Mouse (Mus musculus): ENCODE measurements around the gene Bfsp1. TPM values are rescaled to one million over a fixed set of nuclear protein-coding genes. Genes with fewer than 3 reads are reported as not detected.
A peak's percentile ranks its signal among the peaks of the same experiment; 100 is the strongest.

Gene Bfsp1
- polyA plus RNA-seq (2012; rRNA removed): 1.3 and 1.5 TPM in 2 replicates

DNA sequence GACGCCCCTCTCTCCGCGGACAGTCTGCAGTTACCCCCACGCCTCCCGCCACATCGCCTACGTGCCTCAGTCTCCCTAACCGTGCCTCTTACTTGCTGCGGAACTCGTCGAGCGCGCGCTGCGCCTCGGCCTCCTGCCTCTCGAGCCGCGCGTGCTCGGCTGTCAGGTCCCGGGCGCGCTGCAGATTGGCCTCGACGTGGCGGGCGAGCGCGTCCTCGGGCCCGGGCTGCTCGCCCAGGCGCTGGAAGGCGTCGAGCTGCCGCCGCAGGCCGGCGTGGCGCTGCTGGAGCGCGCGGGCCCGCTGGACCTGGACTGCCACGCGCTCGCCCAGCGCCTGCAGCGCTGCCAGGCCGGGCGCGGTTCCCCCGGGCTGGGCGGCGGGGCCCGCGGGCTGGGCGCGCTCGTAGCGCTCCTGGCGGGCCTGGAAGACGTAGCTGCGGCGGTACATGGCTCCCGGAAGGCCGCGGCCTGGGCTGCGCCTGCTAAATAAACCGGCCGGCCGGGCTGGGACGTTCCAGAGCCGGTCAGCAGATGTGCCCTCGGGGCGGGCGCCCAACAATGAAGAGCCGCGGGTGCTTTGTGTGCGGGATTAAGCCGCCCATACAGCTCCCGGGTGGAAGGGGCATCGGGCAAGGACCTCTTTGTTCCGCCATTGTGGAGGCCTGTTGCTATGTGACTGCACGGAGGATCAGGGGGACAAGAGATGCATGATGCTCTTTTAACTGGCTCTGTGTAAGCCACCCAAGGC lies at the start of gene Bfsp1:
TSS of gene Bfsp1 (minus strand) at position 690 of the 748 bp plus-strand sequence.
- TF ChIP-seq POLR2A (IDR thresholded peaks at IDR 0.05; ENCODE audit: borderline replicate concordance, extremely low read depth, low read depth, low read length): no peak
- no peak for TF ChIP-seq CTCF (IDR thresholded peaks at IDR 0.05; ENCODE audit: insufficient read depth, low read length)
- Histone ChIP-seq H3K4me3 (replicated peaks; ENCODE audit: extremely low read depth, low read depth, low read length) (peak within 1 kb of the TSS; percentile 13), H3K4me1 (ENCODE audit: control insufficient read depth, insufficient read depth, low read length) (peaks cover 4% of the 10 kb centered on the region; the same call in 1 of the 2 replicates)
- 5% methylated on average over 86 of the region's 86 CpGs for WGBS
- DNase-seq: peak; percentile 45

DNA sequence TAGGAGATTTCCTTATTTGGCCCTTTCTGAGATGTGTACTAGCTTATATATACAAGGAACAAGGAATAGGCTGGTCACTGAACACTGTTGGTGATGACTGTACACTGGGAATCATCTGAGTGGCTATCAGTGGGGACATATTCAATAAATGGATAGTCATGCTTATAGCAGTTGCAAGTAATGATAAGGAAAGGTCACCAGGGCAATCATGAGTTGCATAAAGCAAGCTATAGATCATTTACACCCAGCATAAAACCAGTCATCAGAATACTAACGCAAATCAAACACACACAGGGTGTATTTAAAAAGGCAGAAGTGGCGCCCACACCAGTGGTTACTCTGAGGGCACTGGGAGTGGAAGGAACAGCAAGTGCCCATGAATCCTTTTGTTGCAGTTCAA lies 49.2 kb upstream of the Bfsp1 start:
- DNase-seq: no peak
- TF ChIP-seq POLR2A (IDR thresholded peaks at IDR 0.05; ENCODE audit: borderline replicate concordance, extremely low read depth, low read depth, low read length) (no peak), CTCF (IDR thresholded peaks at IDR 0.05; ENCODE audit: insufficient read depth, low read length) (no peak)
- Histone ChIP-seq H3K4me1 (ENCODE audit: control insufficient read depth, insufficient read depth, low read length) (peaks cover 4% of the 10 kb centered on the region), H3K4me3 (replicated peaks; ENCODE audit: extremely low read depth, low read depth, low read length) (no peak overlapping the region)
- WGBS: 85% methylated on average over 2 of the region's 2 CpGs

- no peak for DNase-seq
- TF ChIP-seq POLR2A (IDR thresholded peaks at IDR 0.05; ENCODE audit: borderline replicate concordance, extremely low read depth, low read depth, low read length) (no peak), CTCF (IDR thresholded peaks at IDR 0.05; ENCODE audit: insufficient read depth, low read length) (no peak)
- no peak overlapping the region for H3K4me3 ChIP-seq (replicated peaks; ENCODE audit: extremely low read depth, low read depth, low read length)
- H3K4me1 ChIP-seq (ENCODE audit: control insufficient read depth, insufficient read depth, low read length): no peaks in the 10 kb centered on the region
- WGBS: 73% methylated on average over 2 of the region's 2 CpGs
These were observed 46.3 kb upstream of the Bfsp1 start for GRCm38 (mm10) chr2:143909230-143909629.

DNA sequence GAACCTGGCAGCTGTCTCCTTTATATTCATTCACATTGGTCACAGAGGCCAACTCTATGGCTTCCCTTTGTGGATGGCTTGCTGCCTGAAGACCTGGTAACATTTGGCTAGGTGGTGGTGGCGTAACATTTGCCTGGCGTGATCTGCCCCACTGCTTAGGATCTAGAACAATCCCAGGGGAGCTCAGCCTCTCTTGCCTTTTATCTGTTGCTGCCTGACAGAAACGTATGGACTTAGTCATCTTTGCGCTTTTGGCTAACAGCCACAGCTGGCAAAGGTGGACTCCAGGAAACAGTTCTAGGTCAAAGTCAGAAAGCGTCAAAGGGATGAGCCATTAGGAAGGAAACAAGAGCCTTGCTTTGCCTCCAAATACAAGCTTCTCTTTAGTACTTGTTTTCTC lies 41.9 kb upstream of the Bfsp1 start:
- WGBS: 71% methylated on average over 5 of the region's 5 CpGs
- H3K4me1 ChIP-seq (ENCODE audit: control insufficient read depth, insufficient read depth, low read length): no peaks in the 10 kb centered on the region
- no peak overlapping the region for H3K4me3 ChIP-seq (replicated peaks; ENCODE audit: extremely low read depth, low read depth, low read length)
- TF ChIP-seq CTCF (IDR thresholded peaks at IDR 0.05; ENCODE audit: insufficient read depth, low read length): no peak
- TF ChIP-seq POLR2A (IDR thresholded peaks at IDR 0.05; ENCODE audit: borderline replicate concordance, extremely low read depth, low read depth, low read length): no peak
- DNase-seq: no peak

GRCm38 (mm10) chr2:143903376-143904045 lies 40.5 kb upstream of the Bfsp1 start:
- H3K4me3 ChIP-seq (replicated peaks; ENCODE audit: extremely low read depth, low read depth, low read length): no peak overlapping the region
- no peaks in the 10 kb centered on the region for H3K4me1 ChIP-seq (ENCODE audit: control insufficient read depth, insufficient read depth, low read length)
- WGBS: 35% methylated on average over 9 of the region's 9 CpGs
- DNase-seq: no peak
- TF ChIP-seq CTCF (IDR thresholded peaks at IDR 0.05; ENCODE audit: insufficient read depth, low read length) (no peak), POLR2A (IDR thresholded peaks at IDR 0.05; ENCODE audit: borderline replicate concordance, extremely low read depth, low read depth, low read length) (no peak)

GRCm38 (mm10) chr2:143900821-143901351 lies 37.9 kb upstream of the Bfsp1 start:
- WGBS: 62% methylated on average over 5 of the region's 5 CpGs
- H3K4me3 ChIP-seq (replicated peaks; ENCODE audit: extremely low read depth, low read depth, low read length): no peak overlapping the region
- TF ChIP-seq CTCF (IDR thresholded peaks at IDR 0.05; ENCODE audit: insufficient read depth, low read length): no peak
- no peak for TF ChIP-seq POLR2A (IDR thresholded peaks at IDR 0.05; ENCODE audit: borderline replicate concordance, extremely low read depth, low read depth, low read length)
- H3K4me1 ChIP-seq (ENCODE audit: control insufficient read depth, insufficient read depth, low read length): no peaks in the 10 kb centered on the region
- DNase-seq: no peak

- WGBS: 76% methylated on average over 9 of the region's 9 CpGs
- H3K4me3 ChIP-seq (replicated peaks; ENCODE audit: extremely low read depth, low read depth, low read length): no peak overlapping the region
- no peak for TF ChIP-seq POLR2A (IDR thresholded peaks at IDR 0.05; ENCODE audit: borderline replicate concordance, extremely low read depth, low read depth, low read length)
- TF ChIP-seq CTCF (IDR thresholded peaks at IDR 0.05; ENCODE audit: insufficient read depth, low read length): no peak
- no peaks in the 10 kb centered on the region for H3K4me1 ChIP-seq (ENCODE audit: control insufficient read depth, insufficient read depth, low read length)
- DNase-seq: no peak
These were observed 36.7 kb upstream of the Bfsp1 start for GRCm38 (mm10) chr2:143899470-143900220.

- DNase-seq: no peak
- WGBS: 72% methylated on average over 10 of the region's 10 CpGs
- no peaks in the 10 kb centered on the region for H3K4me1 ChIP-seq (ENCODE audit: control insufficient read depth, insufficient read depth, low read length)
- TF ChIP-seq POLR2A (IDR thresholded peaks at IDR 0.05; ENCODE audit: borderline replicate concordance, extremely low read depth, low read depth, low read length): no peak
- TF ChIP-seq CTCF (IDR thresholded peaks at IDR 0.05; ENCODE audit: insufficient read depth, low read length): no peak
- H3K4me3 ChIP-seq (replicated peaks; ENCODE audit: extremely low read depth, low read depth, low read length): no peak overlapping the region
These were observed 28.5 kb upstream of the Bfsp1 start for GRCm38 (mm10) chr2:143891302-143892048.

Data from lung, adult 2 months (tissue).